Mouse (Mus musculus) liver, embryonic 12.5 days (tissue): ENCODE measurements at regions not wholly inside any gene's neighbourhood (a gene's known extent, or its start where the extent isn't known, plus 50 kb on each side); places are given as distances from the start of the nearest gene placed in this dataset.
"Not testable (repeated sequence)": the region's sequence is repeated elsewhere in the genome, so short reads cannot be mapped to it uniquely, and the experiment has no call there.

ENCODE experiments used
- ATAC-seq: fragments of 200-750 bp; cut with Nextera tagmentation; 2 replicates; pipeline ENCODE4 v1.8.0; 2017; ENCODE audit warnings: moderate number of reproducible peaks, mild to moderate bottlenecking, moderate library complexity
- H3K27ac ChIP-seq: fragments of 300-500 bp; sonication (generic); 2 replicates; pipeline ENCODE4 v1.5.1; 2016; ENCODE audit warnings: mild to moderate bottlenecking
- H3K27me3 ChIP-seq: fragments of 300-500 bp; sonication (generic); replicated peaks from 2 replicates; pipeline ENCODE4 v1.6.1; 2016; ENCODE audit warnings: mild to moderate bottlenecking, moderate library complexity
- H3K36me3 ChIP-seq: fragments of 300-500 bp; sonication (generic); 2 replicates; pipeline ENCODE4 v1.6.1; 2016; ENCODE audit warnings: mild to moderate bottlenecking, moderate library complexity
- H3K4me1 ChIP-seq: fragments of 300-500 bp; sonication (generic); 2 replicates; pipeline ENCODE4 v1.6.1; 2016
- H3K4me2 ChIP-seq: fragments of 300-500 bp; sonication (generic); 2 replicates; pipeline ENCODE4 v1.6.1; 2016; ENCODE audit warnings: mild to moderate bottlenecking, moderate library complexity
- H3K4me3 ChIP-seq: fragments of 300-500 bp; sonication (generic); 2 replicates; pipeline ENCODE4 v1.5.1; 2016; ENCODE audit warnings: mild to moderate bottlenecking, moderate library complexity
- H3K9ac ChIP-seq: fragments of 300-500 bp; sonication (generic); 2 replicates; pipeline ENCODE4 v1.6.1; 2016; ENCODE audit warnings: mild to moderate bottlenecking, moderate library complexity
- H3K9me3 ChIP-seq: fragments of 300-500 bp; sonication (generic); replicated peaks from 2 replicates; pipeline ENCODE4 v1.6.1; 2016; ENCODE audit warnings: mild to moderate bottlenecking, moderate library complexity
- WGBS: fragments of 180-500 bp; shearing (Covaris S2); methylation state at CpG from one replicate; pipeline ENCODE4 v1.1.7; 2016; ENCODE audit not compliant: insufficient replicate concordance; 5-methylcytosine and 5-hydroxymethylcytosine counted together

DNA sequence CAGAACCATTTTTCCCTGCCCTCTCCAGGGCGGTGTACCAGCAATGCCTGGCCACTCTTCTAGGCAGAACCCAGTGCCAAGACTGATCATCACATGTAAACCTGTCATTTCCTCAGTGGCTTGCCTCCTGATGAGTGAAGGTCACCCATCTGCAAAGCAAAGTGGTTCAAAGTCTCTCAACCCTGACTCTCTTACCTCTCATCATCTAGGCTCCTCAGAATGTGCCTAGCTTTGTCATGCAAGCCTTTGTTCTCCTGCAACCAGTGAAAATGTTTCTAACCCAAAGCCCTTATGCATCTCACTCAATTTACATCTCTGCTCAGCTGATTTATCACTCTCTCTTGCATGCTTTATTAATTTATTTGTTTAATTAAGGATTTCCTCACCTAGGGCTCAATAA is 445.5 kb downstream of the Anxa1 start:
- Histone ChIP-seq H3K36me3 (no peaks in the 10 kb centered on the region), H3K4me2 (no peak overlapping the region), H3K4me1 (no peaks in the 10 kb centered on the region), H3K27ac (no peak overlapping the region), H3K27me3 (no peaks in the 10 kb centered on the region), H3K4me3 (no peak overlapping the region), H3K9ac (no peak overlapping the region), H3K9me3 (no peaks in the 10 kb centered on the region)
- 41% methylated on average over 1 of the region's 1 CpGs for WGBS
- ATAC-seq, result no peak

- Histone ChIP-seq H3K36me3 (no peaks in the 10 kb centered on the region), H3K4me1 (no peaks in the 10 kb centered on the region), H3K4me2 (no peak overlapping the region), H3K4me3 (no peak overlapping the region), H3K27me3 (no peaks in the 10 kb centered on the region), H3K27ac (no peak overlapping the region), H3K9ac (no peak overlapping the region), H3K9me3 (no peaks in the 10 kb centered on the region)
- no peak for ATAC-seq
- WGBS, result 69% methylated on average over 3 of the region's 3 CpGs
Observed at GRCm38 (mm10) chr19:19942697-19943096, 448.0 kb downstream of the Anxa1 start.

GRCm38 (mm10) chr19:19921109-19921508 is 469.6 kb downstream of the Anxa1 start:
- no peak overlapping the region for H3K9ac ChIP-seq
- no peak for ATAC-seq
- H3K36me3 ChIP-seq, result no peaks in the 10 kb centered on the region
- 41% methylated on average over 2 of the region's 2 CpGs for WGBS
- H3K9me3 ChIP-seq, result no peaks in the 10 kb centered on the region
- no peaks in the 10 kb centered on the region for H3K4me1 ChIP-seq
- H3K27ac ChIP-seq, result no peak overlapping the region
- no peaks in the 10 kb centered on the region for H3K27me3 ChIP-seq
- no peak overlapping the region for H3K4me3 ChIP-seq
- no peak overlapping the region for H3K4me2 ChIP-seq

DNA sequence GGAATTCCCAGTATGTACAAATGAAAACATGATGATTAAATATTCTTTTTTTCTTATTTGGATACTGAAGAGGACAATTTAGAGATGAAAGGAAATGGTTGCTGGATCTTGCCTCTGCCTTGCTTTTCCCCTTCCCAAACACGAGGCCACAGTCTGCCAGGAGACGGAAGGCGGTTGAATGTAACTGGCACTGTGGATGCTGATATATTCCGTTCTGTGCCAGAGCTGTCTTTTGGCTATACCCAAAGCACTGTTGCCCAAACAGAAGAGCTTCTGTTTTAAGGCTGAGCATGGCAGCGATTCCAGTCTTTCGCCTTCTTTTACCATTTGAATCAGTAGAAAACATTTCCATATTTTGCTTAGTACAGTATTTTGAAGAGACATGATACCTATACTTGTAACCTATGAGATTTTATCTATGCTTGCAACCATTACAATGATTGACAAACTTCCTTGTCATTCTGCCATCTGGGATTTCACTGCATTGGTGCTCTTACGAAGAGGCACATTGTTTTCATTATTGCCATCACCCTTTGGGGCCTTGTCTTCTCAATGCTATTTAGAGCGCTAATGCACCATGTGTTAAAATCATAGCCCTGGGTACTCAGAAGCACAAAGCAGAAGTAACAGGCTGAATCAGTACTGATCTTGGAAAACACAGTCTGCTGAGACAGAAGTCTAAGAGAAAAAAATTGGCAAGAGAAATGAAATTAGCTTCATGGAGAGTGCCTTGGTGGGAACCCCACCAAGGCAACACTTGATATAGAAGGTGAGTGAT is 504.6 kb downstream of the Anxa1 start:
- WGBS, result 70% methylated on average over 8 of the region's 8 CpGs
- Histone ChIP-seq H3K36me3 (no peaks in the 10 kb centered on the region), H3K9me3 (no peaks in the 10 kb centered on the region; the same call in 1 of the 2 replicates)

DNA sequence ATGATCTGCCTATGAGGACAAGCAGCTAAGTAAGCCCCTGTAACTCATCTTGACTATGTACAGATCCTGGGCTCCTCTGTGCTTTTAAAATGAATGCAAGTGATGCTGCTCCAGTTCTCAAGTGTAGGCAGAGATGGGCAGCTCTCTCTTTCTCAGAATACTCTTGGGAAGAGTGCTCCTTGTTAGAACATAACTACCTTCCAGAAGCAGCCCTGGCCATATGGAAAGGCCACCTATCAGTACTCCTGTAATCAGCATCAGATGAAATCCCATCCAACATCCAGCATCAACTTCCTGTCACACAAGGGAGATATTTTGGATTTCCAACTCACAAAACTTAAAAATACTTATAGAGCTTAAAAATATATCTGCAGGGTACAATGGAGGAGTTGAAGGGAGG is 509.8 kb downstream of the Anxa1 start:
- no peak for ATAC-seq
- Histone ChIP-seq H3K27ac (no peak overlapping the region), H3K4me1 (no peaks in the 10 kb centered on the region), H3K27me3 (no peaks in the 10 kb centered on the region), H3K4me3 (no peak overlapping the region), H3K9ac (no peak overlapping the region), H3K9me3 (no peaks in the 10 kb centered on the region), H3K4me2 (no peak overlapping the region), H3K36me3 (no peaks in the 10 kb centered on the region)

More for the DNA sequence above, 504.6 kb downstream of the Anxa1 start:
- no peak overlapping the region for H3K9ac ChIP-seq
- no peak overlapping the region for H3K4me2 ChIP-seq
- H3K4me3 ChIP-seq, result no peak overlapping the region
- H3K27me3 ChIP-seq, result no peaks in the 10 kb centered on the region
- no peaks in the 10 kb centered on the region for H3K4me1 ChIP-seq
- H3K27ac ChIP-seq, result no peak overlapping the region
- ATAC-seq, result no peak

DNA sequence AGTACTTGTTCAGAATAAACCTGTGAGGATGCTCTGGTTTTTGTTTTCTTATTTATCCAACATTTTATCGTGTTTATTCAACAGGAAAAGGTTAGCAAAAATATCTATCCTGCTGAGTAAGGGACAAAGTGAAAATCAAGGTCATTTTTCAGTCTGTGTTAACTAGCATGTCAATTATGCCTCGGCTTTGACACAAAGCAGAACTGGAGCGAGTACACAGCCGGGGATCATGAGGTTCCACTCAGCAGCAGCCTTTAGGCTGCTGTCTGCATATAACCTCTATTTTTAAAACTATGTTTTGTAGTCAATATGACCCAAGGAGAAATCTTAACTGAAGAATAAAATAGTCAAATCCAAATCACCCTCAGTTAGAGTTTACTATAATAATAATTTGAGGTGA is 542.6 kb downstream of the Anxa1 start:
- Histone ChIP-seq H3K4me2 (no peak overlapping the region), H3K4me3 (no peak overlapping the region), H3K27ac (no peak overlapping the region), H3K9ac (no peak overlapping the region), H3K36me3 (no peaks in the 10 kb centered on the region), H3K4me1 (no peaks in the 10 kb centered on the region), H3K27me3 (no peaks in the 10 kb centered on the region), H3K9me3 (no peaks in the 10 kb centered on the region)
- no peak for ATAC-seq
- WGBS, result 63% methylated on average over 4 of the region's 4 CpGs

DNA sequence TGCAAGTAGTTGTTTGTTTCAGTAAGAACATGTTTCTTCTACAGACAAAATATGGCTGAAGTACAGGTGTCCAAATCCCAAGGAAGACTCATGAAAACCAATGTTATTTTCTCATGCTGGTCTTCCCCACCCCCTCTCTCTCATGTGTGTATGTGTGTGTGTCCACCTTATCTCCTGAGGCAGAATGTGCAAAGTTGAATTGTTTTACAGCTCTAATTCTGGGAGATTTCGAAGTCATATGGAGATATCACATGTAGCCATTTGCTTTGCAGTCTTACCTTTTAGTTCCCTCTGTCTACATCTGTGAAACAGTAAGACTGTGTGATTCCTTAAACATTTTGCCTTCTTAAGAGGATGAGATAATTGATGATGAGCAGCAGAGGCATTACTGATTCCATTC is 582.8 kb downstream of the Anxa1 start:
- Histone ChIP-seq H3K4me1 (no peaks in the 10 kb centered on the region), H3K9me3 (no peaks in the 10 kb centered on the region), H3K9ac (no peak overlapping the region), H3K36me3 (no peaks in the 10 kb centered on the region), H3K4me2 (no peak overlapping the region), H3K27ac (no peak overlapping the region), H3K27me3 (no peaks in the 10 kb centered on the region), H3K4me3 (no peak overlapping the region)
- 50% methylated on average over 1 of the region's 1 CpGs for WGBS
- no peak for ATAC-seq

DNA sequence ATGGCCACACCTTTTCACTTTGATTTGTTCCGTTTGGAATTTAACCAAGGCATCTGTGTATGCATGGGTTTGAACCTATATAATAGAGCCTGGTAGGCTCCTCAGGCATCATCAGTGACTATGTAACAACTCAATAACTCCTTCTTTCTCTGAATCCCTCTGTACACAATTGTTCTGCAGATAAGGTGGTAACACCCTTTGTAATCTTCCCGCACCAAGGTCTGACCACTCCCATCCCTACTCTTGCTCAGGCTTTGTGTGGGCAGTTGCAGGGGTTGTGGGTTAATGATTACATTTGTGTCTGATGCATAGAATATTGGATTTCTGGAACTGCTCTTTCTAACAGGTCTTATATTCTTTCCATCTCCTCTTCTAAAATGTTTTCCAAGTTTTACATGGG is 596.9 kb downstream of the Anxa1 start:
- H3K9ac ChIP-seq, result no peak overlapping the region
- no peaks in the 10 kb centered on the region for H3K36me3 ChIP-seq
- no peak overlapping the region for H3K4me2 ChIP-seq
- ATAC-seq, result peak; percentile 79
- H3K27me3 ChIP-seq, result no peaks in the 10 kb centered on the region
- peaks cover 3% of the 10 kb centered on the region; the same call in 1 of the 2 replicates for H3K4me1 ChIP-seq
- H3K27ac ChIP-seq, result no peak overlapping the region
- H3K4me3 ChIP-seq, result no peak overlapping the region
- 29% methylated on average over 2 of the region's 2 CpGs for WGBS
- no peaks in the 10 kb centered on the region for H3K9me3 ChIP-seq

DNA sequence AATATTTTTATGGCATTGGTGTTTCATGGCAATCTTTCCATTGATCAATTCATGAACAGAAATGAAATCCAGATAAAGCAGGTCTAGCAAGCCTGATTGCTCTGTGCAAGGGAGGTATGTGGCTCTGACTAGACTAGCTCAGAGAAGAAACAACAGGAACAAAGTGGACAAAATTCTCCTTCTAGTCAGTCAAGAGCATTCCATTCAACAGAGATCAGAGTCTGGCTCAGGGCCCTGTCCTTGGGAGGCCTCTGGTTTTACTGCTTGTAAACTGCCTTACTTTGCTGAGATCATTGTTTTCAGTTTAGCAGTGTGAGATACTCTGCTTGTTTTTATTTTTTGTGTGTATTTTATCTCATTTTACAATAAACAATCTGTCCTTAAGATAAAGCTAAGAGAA is 607.2 kb downstream of the Anxa1 start:
- Histone ChIP-seq H3K4me2 (no peak overlapping the region), H3K36me3 (no peaks in the 10 kb centered on the region), H3K27ac (no peak overlapping the region), H3K9ac (no peak overlapping the region), H3K9me3 (no peaks in the 10 kb centered on the region), H3K4me1 (no peaks in the 10 kb centered on the region), H3K4me3 (no peak overlapping the region), H3K27me3 (no peaks in the 10 kb centered on the region)
- no peak for ATAC-seq

DNA sequence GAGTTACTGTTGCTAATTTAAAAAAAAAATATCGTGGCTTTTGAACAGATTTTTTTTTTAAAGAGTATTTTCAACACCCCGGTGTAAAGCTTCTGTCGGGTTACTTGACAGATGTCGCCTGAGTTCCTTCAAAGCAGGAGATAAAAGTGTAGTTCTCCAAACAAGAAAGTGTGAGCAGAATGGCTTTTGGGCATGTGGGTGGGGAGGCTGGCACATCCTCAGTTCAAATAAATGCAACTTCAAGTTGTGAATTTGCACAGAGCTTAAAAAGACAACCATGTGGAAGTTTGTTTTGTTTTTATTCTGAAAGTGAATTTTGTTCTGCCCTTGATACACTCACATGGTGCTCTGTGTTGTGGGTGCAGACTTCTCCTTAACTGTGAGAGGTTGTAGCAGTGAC is 612.9 kb downstream of the Anxa1 start:
- Histone ChIP-seq H3K27ac (no peak overlapping the region), H3K36me3 (no peaks in the 10 kb centered on the region), H3K9ac (no peak overlapping the region), H3K9me3 (no peaks in the 10 kb centered on the region), H3K4me3 (no peak overlapping the region), H3K27me3 (no peaks in the 10 kb centered on the region), H3K4me1 (no peaks in the 10 kb centered on the region), H3K4me2 (no peak overlapping the region)
- 42% methylated on average over 4 of the region's 4 CpGs for WGBS
- no peak for ATAC-seq

DNA sequence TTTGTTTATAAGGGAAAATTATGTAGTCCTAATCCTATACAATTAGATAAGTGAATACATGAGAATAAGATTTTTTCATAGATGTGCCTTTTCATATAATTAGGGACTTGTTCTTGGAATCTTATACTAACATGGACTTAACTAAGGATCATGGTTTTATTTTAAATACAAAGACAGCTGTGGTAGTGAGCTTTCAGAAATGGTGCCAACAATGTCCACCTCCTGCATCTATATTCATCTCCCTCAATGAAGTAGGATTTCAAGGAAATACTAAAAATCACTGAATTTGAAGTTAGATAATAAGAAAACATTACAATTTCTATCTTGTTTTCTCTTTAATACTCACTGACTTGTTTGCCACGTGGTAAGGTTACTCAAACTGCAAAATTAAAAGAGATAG is 619.8 kb downstream of the Anxa1 start:
- WGBS, result 26% methylated on average over 1 of the region's 1 CpGs

GRCm38 (mm10) chr19:19750069-19750599 is 639.1 kb upstream of the Rorb start:
- not testable (repeated sequence) for H3K4me3 ChIP-seq, H3K27me3 ChIP-seq, H3K36me3 ChIP-seq, ATAC-seq, H3K4me2 ChIP-seq, H3K4me1 ChIP-seq, H3K9me3 ChIP-seq, H3K27ac ChIP-seq, H3K9ac ChIP-seq
- 70% methylated on average over 3 of the region's 3 CpGs for WGBS

More for the DNA sequence above, 619.8 kb downstream of the Anxa1 start:
- no peak overlapping the region for H3K9ac ChIP-seq
- H3K27me3 ChIP-seq, result no peaks in the 10 kb centered on the region
- H3K4me3 ChIP-seq, result no peak overlapping the region
- no peaks in the 10 kb centered on the region for H3K9me3 ChIP-seq
- no peak for ATAC-seq
- H3K4me2 ChIP-seq, result no peak overlapping the region
- H3K36me3 ChIP-seq, result no peaks in the 10 kb centered on the region
- no peak overlapping the region for H3K27ac ChIP-seq
- H3K4me1 ChIP-seq, result no peaks in the 10 kb centered on the region
